ENCODE assay signal across 16 mouse cellular contexts in genomic region chr5:105301531-105301930, GRCm38 (mm10). TPM values are rescaled to one million over a fixed set of nuclear protein-coding genes. Genes with fewer than 3 reads are reported as not detected.
DNase-seq lines count a peak whose midpoint lies in the region; ATAC-seq and TF ChIP-seq lines count a peak whose summit lies in the region.
"Had no signal": no experiment of that assay in that cellular context is flagged by ENCODE, and none has a peak within 500 bp of the region (broad histone marks: within the 10 kb centered on the region; RNA-seq: fewer than 3 reads in every experiment).

No protein-coding gene starts in this region.

- no peak overlapping the region for H3K27ac ChIP-seq in lung, postnatal 0 days (ENCODE audit: low read length)
- peak overlapping the region; percentile 82 for H3K27ac ChIP-seq in heart, embryonic 12.5 days (ENCODE audit: poor library complexity, severe bottlenecking)
- H3K27ac ChIP-seq: forebrain, embryonic 15.5 days had no signal

- H3K9ac ChIP-seq in lung, postnatal 0 days (replicated peaks; ENCODE audit: low read depth), result no peak overlapping the region
- H3K9ac ChIP-seq in heart, embryonic 12.5 days, result no peak overlapping the region; the same call in 1 of the 2 replicates
- H3K9ac ChIP-seq: forebrain, embryonic 15.5 days; liver, postnatal 0 days had no signal

- 26% methylated on average over 2 of the region's 2 CpGs for WGBS in lung, postnatal 0 days
- WGBS in heart, embryonic 12.5 days, result 4% methylated on average over 2 of the region's 2 CpGs

- H3K27me3 ChIP-seq in lung, postnatal 0 days (replicated peaks; ENCODE audit: insufficient read depth, low read length), result no peaks in the 10 kb centered on the region
- no peaks in the 10 kb centered on the region for H3K27me3 ChIP-seq in heart, embryonic 12.5 days (replicated peaks)
- H3K27me3 ChIP-seq: forebrain, embryonic 15.5 days; Patski had no signal

- H3K9me3 ChIP-seq in lung, postnatal 0 days (ENCODE audit: low read length), result no peaks in the 10 kb centered on the region
- H3K9me3 ChIP-seq in heart, embryonic 12.5 days (replicated peaks), result no peaks in the 10 kb centered on the region
- H3K9me3 ChIP-seq: forebrain, embryonic 15.5 days had no signal

- H3K4me3 ChIP-seq in lung, postnatal 0 days (ENCODE audit: low read depth, low read length), result no peak overlapping the region
- no peak overlapping the region for H3K4me3 ChIP-seq in heart, embryonic 12.5 days
- H3K4me3 ChIP-seq: forebrain, embryonic 15.5 days had no signal

- no peak overlapping the region for H3K4me2 ChIP-seq in lung, postnatal 0 days (replicated peaks; ENCODE audit: low read depth, low read length)
- peak overlapping the region; percentile 4; the same call in 1 of the 2 replicates for H3K4me2 ChIP-seq in heart, embryonic 12.5 days
- H3K4me2 ChIP-seq: forebrain, embryonic 15.5 days had no signal

- H3K4me1 ChIP-seq in lung, postnatal 0 days (ENCODE audit: insufficient read depth, low read depth, low read length), result no peaks in the 10 kb centered on the region
- peaks cover 31% of the 10 kb centered on the region for H3K4me1 ChIP-seq in heart, embryonic 12.5 days (replicated peaks)
- H3K4me1 ChIP-seq: forebrain, embryonic 15.5 days had no signal

- ATAC-seq in lung, postnatal 0 days, result peak; percentile 30; the same call in 1 of the 2 replicates
- ATAC-seq in heart, embryonic 12.5 days (ENCODE audit: insufficient number of reproducible peaks, low FRiP score), result peak; percentile 91
- ATAC-seq in CD4-positive, CD25-positive, alpha-beta regulatory T cell, adult 4 months, result no peak
- ATAC-seq: forebrain, embryonic 15.5 days; hindbrain, embryonic 16.5 days; liver, postnatal 0 days; Patski had no signal

- intact Hi-C loops in heart, postnatal 36 days (cut with DNase I), result no loop called here

- TF ChIP-seq CTCF in lung, postnatal 0 days (IDR thresholded peaks at IDR 0.05), result no peak

- H3K36me3 ChIP-seq in lung, postnatal 0 days (ENCODE audit: insufficient read depth, low read length), result no peaks in the 10 kb centered on the region
- no peaks in the 10 kb centered on the region for H3K36me3 ChIP-seq in heart, embryonic 12.5 days
- H3K36me3 ChIP-seq: forebrain, embryonic 15.5 days had no signal

- no peak for DNase-seq in lung, postnatal 0 days (ENCODE audit: low spot score)
- DNase-seq in lung, postnatal 36 days, result no peak
- DNase-seq in heart, postnatal 36 days, result peak; percentile 7 to 30
- peak; percentile 30 to 52 for DNase-seq in kidney, postnatal 36 days
- DNase-seq in urinary bladder, postnatal 25 days (ENCODE audit: low spot score), result no peak
- DNase-seq: cerebellum, adult 9-10 months; gastrocnemius, postnatal 25 days; liver, postnatal 0 days; right cerebral cortex, postnatal 4 days had no signal

- no peak for TF ChIP-seq EP300 in lung, postnatal 0 days (IDR thresholded peaks at IDR 0.05)

RNA-seq across cellular contexts. Expression of gene Gbp6, which starts 8.0 kb away (rescaled TPM):
- polyA plus RNA-seq in lung, postnatal 0 days (2015; fragmentation: Nextera tagmentation; extraction: Ambion mirVana), result 3.1 and 4.5 TPM in 2 replicates
- polyA plus RNA-seq in heart, embryonic 12.5 days (2016; fragmentation: Nextera tagmentation; extraction: Ambion mirVana), result 2.0 and 2.8 TPM in 2 replicates
- 1 to 10 TPM; 7.9 to 8.8 TPM for total RNA-seq in heart, postnatal 36 days (2021)
- polyA plus RNA-seq in CD4-positive, CD25-positive, alpha-beta regulatory T cell, adult 4 months (2017; shearing (Covaris generic)), result 100 to 1,000 TPM; 164 to 204 TPM

RNA-seq across cellular contexts. Expression of gene Gm43302, which starts 8.0 kb away (rescaled TPM):
- 0.07 TPM in 2 replicates for polyA plus RNA-seq in lung, postnatal 0 days (2015; fragmentation: Nextera tagmentation; extraction: Ambion mirVana)
- not detected in 2 replicates for polyA plus RNA-seq in heart, embryonic 12.5 days (2016; fragmentation: Nextera tagmentation; extraction: Ambion mirVana)
- under 1 TPM in 1 of 2 experiments, not detected in 1; 0.49 TPM for total RNA-seq in heart, postnatal 36 days (2021)
- 1 to 10 TPM; 3.1 to 7.1 TPM for polyA plus RNA-seq in CD4-positive, CD25-positive, alpha-beta regulatory T cell, adult 4 months (2017; shearing (Covaris generic))
- total RNA-seq: megakaryocyte-erythroid progenitor cell, adult 5-6 weeks had no signal
- polyA plus RNA-seq: forebrain, embryonic 15.5 days; hindbrain, embryonic 16.5 days; limb, embryonic 11.5 days; liver, postnatal 0 days had no signal

Comparison
In these comparisons a context has a peak if more than half of its experiments do, and no peak if none do; other contexts are left out.
1. DNase-seq: peak in heart, postnatal 36 days (2 of 2) and kidney, postnatal 36 days (2 of 2); none in lung, postnatal 0 days (single experiment), lung, postnatal 36 days (single experiment) and urinary bladder, postnatal 25 days (single experiment).
2. RNA of gene Gbp6, which starts 8.0 kb away (polyA plus RNA-seq): 164 to 204 TPM in CD4-positive, CD25-positive, alpha-beta regulatory T cell, adult 4 months; 3.1 to 4.5 TPM in lung, postnatal 0 days and 2.0 to 2.8 TPM in heart, embryonic 12.5 days; every median in the first group is over 10 times any median in the second.